Mouse (Mus musculus) E14TG2a.4 (cell line): Measurements from ENCODE around the gene Uxs1.

ENCODE experiments used
- CTCF ChIP-seq: conservative IDR thresholded peaks from 2 replicates; pipeline ENCODE4 v1.5.1; 2014; ENCODE audit warnings: low read length
- POU5F1 ChIP-seq: IDR thresholded peaks from 2 replicates; pipeline ENCODE4 v1.6.1; 2014; ENCODE audit warnings: low read length, borderline replicate concordance

- no peak for TF ChIP-seq CTCF
- TF ChIP-seq POU5F1 = no peak
These were observed 43.5 kb upstream of the Uxs1 start for GRCm38 (mm10) chr1:43871116-43871515.
